29 mouse cellular contexts compared by ENCODE assay signal in genomic region chr17:53643360-53643759, GRCm38 (mm10). TPM values are rescaled to one million over a fixed set of nuclear protein-coding genes. Genes with fewer than 3 reads are reported as not detected.
DNase-seq lines count a peak whose midpoint lies in the region; ATAC-seq and TF ChIP-seq lines count a peak whose summit lies in the region.
"Had no signal": no experiment of that assay in that cellular context is flagged by ENCODE, and none has a peak within 500 bp of the region (broad histone marks: within the 10 kb centered on the region; RNA-seq: fewer than 3 reads in every experiment).

No protein-coding gene starts in this region.

- WGBS in kidney, adult 2 months, result 75% methylated on average over 4 of the region's 4 CpGs
- 73% methylated on average over 4 of the region's 4 CpGs for WGBS in liver, embryonic 15.5 days (ENCODE audit: insufficient replicate concordance)
- WGBS in stomach, postnatal 0 days, result 70% methylated on average over 4 of the region's 4 CpGs
- 79% methylated on average over 4 of the region's 4 CpGs for WGBS in hindbrain, embryonic 11.5 days

- H3K4me2 ChIP-seq in liver, embryonic 15.5 days, result no peak overlapping the region
- no peak overlapping the region for H3K4me2 ChIP-seq in stomach, postnatal 0 days (replicated peaks; ENCODE audit: low read depth)
- H3K4me2 ChIP-seq in hindbrain, embryonic 11.5 days (replicated peaks; ENCODE audit: low read depth, low read length), result no peak overlapping the region
- H3K4me2 ChIP-seq: embryonic facial prominence, embryonic 13.5 days; forebrain, embryonic 13.5 days; heart, embryonic 11.5 days; hindbrain, embryonic 13.5 days had no signal

- H3K27me3 ChIP-seq in kidney, adult 2 months (replicated peaks; ENCODE audit: control insufficient read depth, insufficient read depth, low read length), result no peaks in the 10 kb centered on the region
- H3K27me3 ChIP-seq in liver, embryonic 15.5 days, result no peaks in the 10 kb centered on the region
- no peaks in the 10 kb centered on the region for H3K27me3 ChIP-seq in stomach, postnatal 0 days (ENCODE audit: control insufficient read depth, insufficient read depth, low read length)
- no peaks in the 10 kb centered on the region for H3K27me3 ChIP-seq in hindbrain, embryonic 11.5 days (ENCODE audit: control insufficient read depth, insufficient read depth, low read length)
- H3K27me3 ChIP-seq: CH12.LX; embryonic facial prominence, embryonic 13.5 days; forebrain, embryonic 13.5 days; hindbrain, embryonic 13.5 days had no signal

- no peaks in the 10 kb centered on the region for H3K4me1 ChIP-seq in kidney, adult 2 months (ENCODE audit: control insufficient read depth, insufficient read depth, low read length)
- no peaks in the 10 kb centered on the region for H3K4me1 ChIP-seq in liver, embryonic 15.5 days (replicated peaks)
- no peaks in the 10 kb centered on the region for H3K4me1 ChIP-seq in stomach, postnatal 0 days (replicated peaks; ENCODE audit: control insufficient read depth, insufficient read depth)
- H3K4me1 ChIP-seq in hindbrain, embryonic 11.5 days (replicated peaks; ENCODE audit: control insufficient read depth, insufficient read depth, low read length), result no peaks in the 10 kb centered on the region
- H3K4me1 ChIP-seq: embryonic facial prominence, embryonic 10.5 days; embryonic facial prominence, embryonic 13.5 days; forebrain, embryonic 10.5 days; forebrain, embryonic 13.5 days; hindbrain, embryonic 13.5 days had no signal

- H3K9me3 ChIP-seq in liver, embryonic 15.5 days (replicated peaks), result no peaks in the 10 kb centered on the region
- no peaks in the 10 kb centered on the region for H3K9me3 ChIP-seq in stomach, postnatal 0 days (ENCODE audit: control insufficient read depth, low read length)
- H3K9me3 ChIP-seq in hindbrain, embryonic 11.5 days (ENCODE audit: control insufficient read depth, low read length), result no peaks in the 10 kb centered on the region
- H3K9me3 ChIP-seq: embryonic facial prominence, embryonic 10.5 days; embryonic facial prominence, embryonic 13.5 days; forebrain, embryonic 10.5 days; forebrain, embryonic 13.5 days; G1E; hindbrain, embryonic 13.5 days had no signal

- TF ChIP-seq CTCF in kidney, adult 2 months (conservative IDR thresholded peaks at IDR 0.05; ENCODE audit: insufficient read depth, insufficient read length, low read depth, low read length), result no peak
- no peak for TF ChIP-seq CTCF in stomach, postnatal 0 days (IDR thresholded peaks at IDR 0.05; ENCODE audit: low read depth)

- H3K4me3 ChIP-seq in kidney, adult 2 months (ENCODE audit: insufficient read depth, low read depth, low read length), result no peak overlapping the region
- H3K4me3 ChIP-seq in liver, embryonic 15.5 days (replicated peaks), result no peak overlapping the region
- no peak overlapping the region for H3K4me3 ChIP-seq in stomach, postnatal 0 days (ENCODE audit: low read depth, low read length)
- no peak overlapping the region for H3K4me3 ChIP-seq in hindbrain, embryonic 11.5 days (ENCODE audit: low read depth, low read length)
- H3K4me3 ChIP-seq: embryonic facial prominence, embryonic 10.5 days; embryonic facial prominence, embryonic 13.5 days; erythroblast, embryonic 14.5 days; forebrain, embryonic 10.5 days; forebrain, embryonic 13.5 days; gastrocnemius, adult 2 months; hindbrain, embryonic 13.5 days had no signal

- ATAC-seq in liver, embryonic 15.5 days (ENCODE audit: insufficient read depth), result peak; percentile 69
- ATAC-seq in stomach, postnatal 0 days (ENCODE audit: low FRiP score, low TSS enrichment), result 0 out of 2 replicates have a peak, but pooled peaks have one; percentile 29
- ATAC-seq in hindbrain, embryonic 11.5 days (ENCODE audit: low FRiP score), result no peak
- ATAC-seq: forebrain, embryonic 13.5 days; forebrain, embryonic 16.5 days; hindbrain, embryonic 16.5 days had no signal

- H3K9ac ChIP-seq in liver, embryonic 15.5 days, result no peak overlapping the region
- H3K9ac ChIP-seq in stomach, postnatal 0 days (ENCODE audit: low read length), result no peak overlapping the region
- H3K9ac ChIP-seq in hindbrain, embryonic 11.5 days (ENCODE audit: low read depth, low read length), result no peak overlapping the region
- H3K9ac ChIP-seq: embryonic facial prominence, embryonic 13.5 days; forebrain, embryonic 13.5 days; hindbrain, embryonic 13.5 days had no signal

- peaks cover 15% of the 10 kb centered on the region for H3K36me3 ChIP-seq in kidney, adult 2 months (ENCODE audit: control insufficient read depth, insufficient read depth, low read length)
- H3K36me3 ChIP-seq in liver, embryonic 15.5 days (replicated peaks), result peaks cover 69% of the 10 kb centered on the region
- no peaks in the 10 kb centered on the region; the same call in 1 of the 2 replicates for H3K36me3 ChIP-seq in stomach, postnatal 0 days (ENCODE audit: control insufficient read depth, insufficient read depth, low read length)
- no peaks in the 10 kb centered on the region for H3K36me3 ChIP-seq in hindbrain, embryonic 11.5 days (ENCODE audit: control insufficient read depth, insufficient read depth, low read length)

- TF ChIP-seq EP300 in stomach, postnatal 0 days (optimal IDR thresholded peaks at IDR 0.05), result no peak

- H3K27ac ChIP-seq in kidney, adult 2 months (ENCODE audit: insufficient read depth, low read depth, low read length), result no peak overlapping the region
- 0 out of 2 replicates have a peak overlapping the region, but pooled peaks have one; percentile 20 for H3K27ac ChIP-seq in liver, embryonic 15.5 days (replicated peaks)
- H3K27ac ChIP-seq in stomach, postnatal 0 days (replicated peaks), result no peak overlapping the region
- H3K27ac ChIP-seq in hindbrain, embryonic 11.5 days (ENCODE audit: low read depth, low read length), result no peak overlapping the region
- H3K27ac ChIP-seq: embryonic facial prominence, embryonic 10.5 days; embryonic facial prominence, embryonic 13.5 days; forebrain, embryonic 10.5 days; forebrain, embryonic 13.5 days; gastrocnemius, adult 2 months; hindbrain, embryonic 13.5 days had no signal

- peak; percentile 17 for DNase-seq in kidney, adult 2 months
- no peak for DNase-seq in kidney, postnatal 4 days
- no peak for DNase-seq in liver
- DNase-seq in gonadal fat pad, adult 2 months (ENCODE audit: low read depth), result peak; percentile 92
- DNase-seq in stomach, postnatal 0 days (ENCODE audit: low spot score), result no peak
- no peak for DNase-seq in yolk sac, embryonic 10.5 days (ENCODE audit: low spot score)
- no peak for DNase-seq in hindbrain, embryonic 11.5 days (ENCODE audit: low spot score)
- DNase-seq: adrenal gland, adult 8-10 months; adrenal gland, postnatal 25 days; B cell, adult 2 months; cerebellum, adult 11-12 months; cerebellum, adult 8-10 months; cerebellum, postnatal 10 days; cerebellum, postnatal 36 days; embryo, embryonic 11 days; gastrocnemius, adult 2 months; gastrocnemius, postnatal 14 days had no signal

- no peak for TF ChIP-seq POLR2A in kidney, adult 2 months (IDR thresholded peaks at IDR 0.05; ENCODE audit: low read depth, low read length)

RNA-seq across cellular contexts. Expression of gene Sgo1, which starts 45.8 kb away (rescaled TPM):
- 0.03 and 0.07 TPM in 2 replicates for polyA plus RNA-seq in kidney, adult 2 months (2012; rRNA removed)
- 26.2 and 32.1 TPM in 2 replicates for polyA plus RNA-seq in liver, embryonic 15.5 days (2015; fragmentation: Nextera tagmentation; extraction: Ambion mirVana)
- 0.16 and 0.19 TPM in 2 replicates for polyA plus RNA-seq in gonadal fat pad, adult 2 months (2012; rRNA removed)
- 10.3 and 14.0 TPM in 2 replicates for polyA plus RNA-seq in stomach, postnatal 0 days (2015; fragmentation: Nextera tagmentation; extraction: Ambion mirVana)
- polyA plus RNA-seq in hindbrain, embryonic 11.5 days (2014; fragmentation: Nextera tagmentation; extraction: Ambion mirVana), result 37.1 and 43.8 TPM in 2 replicates

Comparison
In these comparisons a context has a peak if more than half of its experiments do, and no peak if none do; other contexts are left out.
1. DNase-seq: peak in kidney, adult 2 months (single experiment) and gonadal fat pad, adult 2 months (single experiment); none in kidney, postnatal 4 days (0 of 2), liver (single experiment), stomach, postnatal 0 days (single experiment), yolk sac, embryonic 10.5 days (single experiment) and hindbrain, embryonic 11.5 days (single experiment).